22 mouse cellular contexts compared by ENCODE assay signal in the genomic region with DNA sequence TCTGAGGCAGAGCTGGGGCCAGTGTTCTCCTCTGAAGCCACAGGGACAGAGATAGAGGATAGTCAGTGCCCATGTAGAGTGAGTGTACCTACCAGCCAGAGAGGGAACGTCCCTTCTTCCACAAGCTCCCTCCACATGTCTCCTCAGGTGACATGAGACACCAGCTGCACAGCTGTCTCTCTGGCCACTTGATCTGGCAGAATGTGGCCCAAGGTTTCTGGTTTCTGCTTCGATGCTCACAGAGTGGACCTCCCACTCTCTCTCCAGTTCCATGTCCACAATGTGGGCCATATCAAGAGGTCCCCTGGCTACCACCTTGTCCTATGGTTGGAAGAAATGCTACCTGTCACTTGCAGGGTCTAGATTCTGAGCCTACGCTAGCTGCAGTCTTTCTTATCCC.
"Had no signal": no experiment of that assay in that cellular context is flagged by ENCODE, and none has a peak within 500 bp of the region (broad histone marks: within the 10 kb centered on the region; RNA-seq: fewer than 3 reads in every experiment).

No protein-coding gene starts in this region.

- H3K4me2 ChIP-seq: intestine, embryonic 15.5 days; limb, embryonic 13.5 days; liver, embryonic 12.5 days; liver, embryonic 15.5 days; lung, embryonic 15.5 days; midbrain, embryonic 12.5 days; midbrain, embryonic 15.5 days; neural tube, embryonic 13.5 days had no signal

- H3K27ac ChIP-seq: intestine, embryonic 15.5 days; layer of hippocampus, adult 2 months; limb, embryonic 10.5 days; limb, embryonic 13.5 days; liver, embryonic 12.5 days; liver, embryonic 15.5 days; lung, embryonic 15.5 days; midbrain, embryonic 12.5 days; midbrain, embryonic 15.5 days; neural tube, embryonic 13.5 days had no signal

- H3K9ac ChIP-seq: intestine, embryonic 15.5 days; limb, embryonic 13.5 days; liver, embryonic 12.5 days; liver, embryonic 15.5 days; lung, embryonic 15.5 days; midbrain, embryonic 12.5 days; midbrain, embryonic 15.5 days; neural tube, embryonic 13.5 days had no signal

- H3K9me3 ChIP-seq: intestine, embryonic 15.5 days; limb, embryonic 10.5 days; limb, embryonic 13.5 days; liver, embryonic 12.5 days; liver, embryonic 15.5 days; lung, embryonic 15.5 days; megakaryocyte, embryonic 14.5 days; midbrain, embryonic 12.5 days; midbrain, embryonic 15.5 days; neural tube, embryonic 13.5 days had no signal

- H3K4me1 ChIP-seq: intestine, embryonic 15.5 days; limb, embryonic 10.5 days; limb, embryonic 13.5 days; liver, embryonic 12.5 days; liver, embryonic 15.5 days; lung, embryonic 15.5 days; midbrain, embryonic 12.5 days; midbrain, embryonic 15.5 days; neural tube, embryonic 13.5 days had no signal

- ATAC-seq: intestine, embryonic 15.5 days; liver, embryonic 12.5 days; midbrain, embryonic 15.5 days had no signal

- H3K4me3 ChIP-seq: intestine, embryonic 15.5 days; layer of hippocampus, adult 2 months; limb, embryonic 10.5 days; limb, embryonic 13.5 days; liver, embryonic 12.5 days; liver, embryonic 15.5 days; lung, embryonic 15.5 days; megakaryocyte, embryonic 14.5 days; midbrain, embryonic 12.5 days; midbrain, embryonic 15.5 days; neural tube, embryonic 13.5 days had no signal

- H3K36me3 ChIP-seq: intestine, embryonic 15.5 days; limb, embryonic 10.5 days; limb, embryonic 13.5 days; liver, embryonic 12.5 days; liver, embryonic 15.5 days; lung, embryonic 15.5 days had no signal

- H3K27me3 ChIP-seq: intestine, embryonic 15.5 days; limb, embryonic 13.5 days; liver, embryonic 12.5 days; liver, embryonic 15.5 days; lung, embryonic 15.5 days; midbrain, embryonic 12.5 days; midbrain, embryonic 15.5 days; neural tube, embryonic 13.5 days had no signal

- DNase-seq: kidney, adult 11 months; kidney, adult 9 months; layer of hippocampus, adult 9-11 months; liver; lung, adult 18-20 months; lung, postnatal 10 days; lung, postnatal 36 days; retina, postnatal 1 day; right cerebral cortex, postnatal 25 days; thymus, adult 18-20 months; thymus, postnatal 36 days had no signal
